ENCODE assay signal across 8 mouse cellular contexts in genomic region chr14:124191913-124192814, GRCm38 (mm10).
DNase-seq lines count a peak whose midpoint lies in the region; ATAC-seq and TF ChIP-seq lines count a peak whose summit lies in the region.

No protein-coding gene starts in this region.

- peak; percentile 51 for TF ChIP-seq CTCF in brain, embryonic 14.5 days (IDR thresholded peaks at IDR 0.05; ENCODE audit: borderline replicate concordance, extremely low read depth, insufficient read depth, insufficient read length)

- peak; percentile 75 for DNase-seq in heart, adult 11 months
- DNase-seq in heart, adult 8-10 months (ENCODE audit: low spot score) = no peak
- peak; percentile 85 for DNase-seq in brain, embryonic 14.5 days (ENCODE audit: low read depth)
- peak; percentile 81 for DNase-seq in forebrain, embryonic 11.5 days (ENCODE audit: low spot score)
- DNase-seq in hindbrain, embryonic 14.5 days (ENCODE audit: low spot score) = peak; percentile 64
- peak; percentile 58 to 61 for DNase-seq in left cerebral cortex, postnatal 25 days (ENCODE audit: low spot score in 2 of 2)
- DNase-seq in T-cell, adult 2 months (ENCODE audit: low spot score) = no peak

- no peaks in the 10 kb centered on the region for H3K9me3 ChIP-seq in forebrain, embryonic 11.5 days (ENCODE audit: control insufficient read depth, low read length)
- no peaks in the 10 kb centered on the region for H3K9me3 ChIP-seq in hindbrain, embryonic 14.5 days (ENCODE audit: control insufficient read depth, low read length)

- H3K36me3 ChIP-seq in forebrain, embryonic 11.5 days (ENCODE audit: control insufficient read depth, insufficient read depth, low read length) = no peaks in the 10 kb centered on the region
- H3K36me3 ChIP-seq in hindbrain, embryonic 14.5 days (replicated peaks; ENCODE audit: control insufficient read depth, insufficient read depth) = no peaks in the 10 kb centered on the region

- H3K4me2 ChIP-seq in forebrain, embryonic 11.5 days (ENCODE audit: low read depth, low read length, severe bottlenecking) = peak overlapping the region; percentile 85
- H3K4me2 ChIP-seq in hindbrain, embryonic 14.5 days (replicated peaks) = peak overlapping the region; percentile 85

- no peak for TF ChIP-seq POLR2A in brain, embryonic 14.5 days (IDR thresholded peaks at IDR 0.05; ENCODE audit: borderline replicate concordance, extremely low read depth, insufficient read depth, insufficient read length, poor library complexity, severe bottlenecking)

- no peaks in the 10 kb centered on the region; the same call in 1 of the 2 replicates for H3K4me1 ChIP-seq in forebrain, embryonic 11.5 days (replicated peaks; ENCODE audit: control insufficient read depth, insufficient read depth, low read length)
- H3K4me1 ChIP-seq in hindbrain, embryonic 14.5 days (replicated peaks; ENCODE audit: control insufficient read depth, insufficient read depth, low read length) = peaks cover 6% of the 10 kb centered on the region

- H3K27ac ChIP-seq in forebrain, embryonic 11.5 days (ENCODE audit: low read depth, low read length) = no peak overlapping the region
- peak overlapping the region; percentile 75 for H3K27ac ChIP-seq in hindbrain, embryonic 14.5 days

- H3K4me3 ChIP-seq in forebrain, embryonic 11.5 days (ENCODE audit: low read depth, low read length) = peak overlapping the region; percentile 44
- H3K4me3 ChIP-seq in hindbrain, embryonic 14.5 days (replicated peaks; ENCODE audit: low read length) = peak overlapping the region; percentile 56

- intact Hi-C loops in left cerebral cortex, postnatal 25 days (cut with DNase I) = loop anchor here (2.0 to 10.0 kb wide), 3 partner anchors 441 to 815 kb away; partner anchors contain the start of gene Nalcn

- H3K9ac ChIP-seq in forebrain, embryonic 11.5 days (ENCODE audit: low read length) = peak overlapping the region; percentile 39
- peak overlapping the region; percentile 78 for H3K9ac ChIP-seq in hindbrain, embryonic 14.5 days

- peak; percentile 90 for ATAC-seq in forebrain, embryonic 11.5 days (replicated peaks; ENCODE audit: low FRiP score)
- peak; percentile 88 for ATAC-seq in hindbrain, embryonic 14.5 days (ENCODE audit: low FRiP score)
- 0 out of 2 replicates have a peak, but pooled peaks have one; percentile 13 for ATAC-seq in neutrophil, adult 5-6 weeks (ENCODE audit: extremely low read depth, insufficient number of reproducible peaks, low FRiP score, poor library complexity, severe bottlenecking)

- under 1% methylated on average over 42 of the region's 42 CpGs for WGBS in forebrain, embryonic 11.5 days
- under 1% methylated on average over 42 of the region's 42 CpGs for WGBS in hindbrain, embryonic 14.5 days

- 0 out of 2 replicates have a peak, but pooled peaks cover 3% of the 10 kb centered on the region for H3K27me3 ChIP-seq in forebrain, embryonic 11.5 days (ENCODE audit: control insufficient read depth, insufficient read depth, low read length)
- H3K27me3 ChIP-seq in hindbrain, embryonic 14.5 days (ENCODE audit: control insufficient read depth, insufficient read depth, low read length) = peaks cover 7% of the 10 kb centered on the region; the same call in 1 of the 2 replicates

Comparison
In these comparisons a context has a peak if more than half of its experiments do, and no peak if none do; other contexts are left out.
1. DNase-seq: peak in heart, adult 11 months (single experiment), brain, embryonic 14.5 days (single experiment), forebrain, embryonic 11.5 days (single experiment), hindbrain, embryonic 14.5 days (single experiment) and left cerebral cortex, postnatal 25 days (2 of 2); none in heart, adult 8-10 months (single experiment) and T-cell, adult 2 months (single experiment).
2. ATAC-seq: peak in every context shown above with its lines; median percentile 90 in forebrain, embryonic 11.5 days; 88 in hindbrain, embryonic 14.5 days; 13 in neutrophil, adult 5-6 weeks.